Mouse (Mus musculus) macrophage (primary cell): ENCODE results near the gene AF067061. TPM values are rescaled to one million over a fixed set of nuclear protein-coding genes. Genes with fewer than 3 reads are reported as not detected.
"Not testable (repeated sequence)": the region's sequence is repeated elsewhere in the genome, so short reads cannot be mapped to it uniquely, and the experiment has no call there.

ENCODE experiments used
- H3K27ac ChIP-seq: fragments of 350-480 bp; formaldehyde crosslinking; 2 replicates; pipeline ENCODE4 v1.9.0; 2021
- H3K36me3 ChIP-seq: fragments of 350-480 bp; formaldehyde crosslinking; 2 replicates; pipeline ENCODE4 v1.9.0; 2021; ENCODE audit errors: inconsistent target
- H3K4me3 ChIP-seq: fragments of 350-480 bp; formaldehyde crosslinking; 2 replicates; pipeline ENCODE4 v1.9.0; 2021; ENCODE audit errors: inconsistent target
- H3K79me2 ChIP-seq: fragments of 350-480 bp; formaldehyde crosslinking; 2 replicates; pipeline ENCODE4 v1.9.0; 2021; ENCODE audit errors: inconsistent target
- WGBS: methylation state at CpG from one replicate; pipeline ENCODE4 v1.1.7; 2026; ENCODE audit warnings: inconsistent platforms; ENCODE audit not compliant: missing documents; 5-methylcytosine and 5-hydroxymethylcytosine counted together
- polyA plus RNA-seq: library from polyadenylated mRNA; stranded (reverse); fragments of 250-400 nt; gene quantifications from 3 replicates; pipeline ENCODE4 v1.2.4, GENCODE M21; 2018; ENCODE audit warnings: inconsistent platforms
- total RNA-seq, 78 experiments: library from RNA; depleted of rRNA; stranded (reverse); fragments of 250-400 nt; gene quantifications; 1 replicate in 9 of 78; 2 replicates in 24 of 78; 3 replicates in 43 of 78; 4 replicates in 2 of 78; pipeline ENCODE4 v1.2.4; 2018; ENCODE audit warnings: inconsistent platforms in 56 of 78

Gene AF067061
- total RNA-seq (2018; cell fraction: chromatin; rRNA removed): not detected
- not detected for total RNA-seq (2018; cell fraction: cytosol; rRNA removed)
- total RNA-seq (2018; cell fraction: nucleus; rRNA removed): not detected
- not detected in 3 replicates for polyA plus RNA-seq

GRCm38 (mm10) chr13:120262870-120263269, at the start of gene AF067061:
TSS of gene AF067061 (plus strand) at chr13:120263114.
- not testable (repeated sequence) for H3K4me3 ChIP-seq

GRCm38 (mm10) chr13:120215847-120216246, 47.1 kb upstream of the AF067061 start, which contains the start of gene Gm21762:
TSS of gene Gm21762 (minus strand) at chr13:120215947.
- no CpG with 5 or more reads among the region's 2 CpGs for WGBS
- H3K36me3 ChIP-seq, H3K79me2 ChIP-seq, H3K27ac ChIP-seq, H3K4me3 ChIP-seq: not testable (repeated sequence)

More at GRCm38 (mm10) chr13:120262870-120263269, at the start of gene AF067061:
- not testable (repeated sequence) for H3K36me3 ChIP-seq, H3K27ac ChIP-seq, H3K79me2 ChIP-seq
- 95% methylated on average over 2 of the region's 2 CpGs for WGBS

- H3K27ac ChIP-seq, H3K79me2 ChIP-seq, H3K36me3 ChIP-seq, H3K4me3 ChIP-seq: not testable (repeated sequence)
- WGBS: 58% methylated on average over 2 of the region's 5 CpGs
Measured at GRCm38 (mm10) chr13:120220922-120221321, 42.0 kb upstream of the AF067061 start.

GRCm38 (mm10) chr13:120223012-120223659, 39.8 kb upstream of the AF067061 start:
- not testable (repeated sequence) for H3K4me3 ChIP-seq, H3K27ac ChIP-seq, H3K79me2 ChIP-seq, H3K36me3 ChIP-seq
- WGBS: 95% methylated on average over 7 of the region's 25 CpGs

- not testable (repeated sequence) for H3K36me3 ChIP-seq, H3K27ac ChIP-seq, H3K79me2 ChIP-seq, H3K4me3 ChIP-seq
- 92% methylated on average over 7 of the region's 17 CpGs for WGBS
Measured at GRCm38 (mm10) chr13:120231798-120232197, 31.1 kb upstream of the AF067061 start.

- H3K36me3 ChIP-seq, H3K4me3 ChIP-seq, H3K27ac ChIP-seq, H3K79me2 ChIP-seq: not testable (repeated sequence)
- 77% methylated on average over 12 of the region's 25 CpGs for WGBS
Measured at GRCm38 (mm10) chr13:120232447-120233049, 30.4 kb upstream of the AF067061 start.

- H3K4me3 ChIP-seq, H3K36me3 ChIP-seq, H3K79me2 ChIP-seq, H3K27ac ChIP-seq: not testable (repeated sequence)
Measured at GRCm38 (mm10) chr13:120238811-120239210, 24.1 kb upstream of the AF067061 start, which contains the start of gene Gm21731. TSS of gene Gm21731 (plus strand) at chr13:120239111.

- not testable (repeated sequence) for H3K27ac ChIP-seq, H3K79me2 ChIP-seq, H3K4me3 ChIP-seq, H3K36me3 ChIP-seq
- no CpG with 5 or more reads among the region's 3 CpGs for WGBS
Measured at GRCm38 (mm10) chr13:120251208-120251924, 11.5 kb upstream of the AF067061 start.

GRCm38 (mm10) chr13:120258817-120259658, 3.9 kb upstream of the AF067061 start:
- WGBS: 0% methylated on average over 2 of the region's 3 CpGs
- H3K27ac ChIP-seq, H3K36me3 ChIP-seq, H3K79me2 ChIP-seq, H3K4me3 ChIP-seq: not testable (repeated sequence)

- H3K27ac ChIP-seq, H3K36me3 ChIP-seq: not testable (repeated sequence)
- WGBS: 7% methylated on average over 2 of the region's 3 CpGs
Measured at GRCm38 (mm10) chr13:120259718-120260117, 3.2 kb upstream of the AF067061 start.

GRCm38 (mm10) chr13:120277837-120278236, 14.9 kb downstream of the AF067061 start:
- not testable (repeated sequence) for H3K27ac ChIP-seq, H3K79me2 ChIP-seq, H3K4me3 ChIP-seq, H3K36me3 ChIP-seq
- 69% methylated on average over 1 of the region's 2 CpGs for WGBS

More at GRCm38 (mm10) chr13:120259718-120260117, 3.2 kb upstream of the AF067061 start:
- not testable (repeated sequence) for H3K4me3 ChIP-seq, H3K79me2 ChIP-seq

- Histone ChIP-seq H3K27ac (no peak overlapping the region), H3K79me2 (no peaks in the 10 kb centered on the region), H3K36me3 (no peaks in the 10 kb centered on the region), H3K4me3 (no peak overlapping the region)
- WGBS: 92% methylated on average over 9 of the region's 9 CpGs
Measured at GRCm38 (mm10) chr13:120278784-120279183, 15.9 kb downstream of the AF067061 start.

- peak overlapping the region; percentile 88 for H3K27ac ChIP-seq
- whole genome bisulfite sequencing: 0% methylated on average over 1 of the region's 1 CpGs
- H3K4me3 ChIP-seq: no peak overlapping the region
- peaks cover 14% of the 10 kb centered on the region; the same call in 1 of the 2 replicates for H3K79me2 ChIP-seq
- H3K36me3 ChIP-seq: no peaks in the 10 kb centered on the region; the same call in 1 of the 2 replicates
Measured at GRCm38 (mm10) chr13:120299324-120299894, 36.5 kb downstream of the AF067061 start.

GRCm38 (mm10) chr13:120299991-120300442, 37.1 kb downstream of the AF067061 start, which contains the start of gene BC147527:
TSS of gene BC147527 (plus strand) at chr13:120300392.
- Histone ChIP-seq H3K27ac (peak within 1 kb of the TSS; percentile 88), H3K79me2 (peaks cover 14% of the 10 kb centered on the region; the same call in 1 of the 2 replicates), H3K4me3 (no peak within 1 kb of the TSS), H3K36me3 (peaks cover 6% of the 10 kb centered on the region; the same call in 1 of the 2 replicates)
- 0% methylated on average over 2 of the region's 2 CpGs for WGBS
